Mouse (Mus musculus) kidney, adult 2 months (tissue): ENCODE measurements at regions not wholly inside any gene's neighbourhood (a gene's known extent, or its start where the extent isn't known, plus 50 kb on each side); places are given as distances from the start of the nearest gene placed in this dataset.

Source experiments
- CTCF ChIP-seq: fragments of 200-500 bp; conservative IDR thresholded peaks from 2 replicates; pipeline ENCODE4 v1.5.1; 2011; ENCODE audit warnings: low read depth, mild to moderate bottlenecking, control low read depth, low read length, moderate library complexity, mixed read lengths; ENCODE audit not compliant: insufficient read depth, insufficient read length
- POLR2A ChIP-seq: fragments of 200-500 bp; IDR thresholded peaks from one replicate; pipeline ENCODE4 v1.6.1; 2011; ENCODE audit warnings: low read depth, low read length, control low read depth

- TF ChIP-seq POLR2A (no peak), CTCF (no peak)
Measured at GRCm38 (mm10) chr8:112309816-112310215, 260.0 kb upstream of the Cntnap4 start.
